In genomic region chr2:71290107-71290775, GRCm38 (mm10) we compare ENCODE assay signal across 10 mouse cellular contexts.
DNase-seq lines count a peak whose midpoint lies in the region; ATAC-seq lines count a peak whose summit lies in the region.
"Had no signal": no experiment of that assay in that cellular context is flagged by ENCODE, and none has a peak within 500 bp of the region (broad histone marks: within the 10 kb centered on the region; RNA-seq: fewer than 3 reads in every experiment).

No protein-coding gene starts in this region.

- 46% methylated on average over 6 of the region's 6 CpGs for WGBS in embryonic facial prominence, embryonic 14.5 days

- no peaks in the 10 kb centered on the region for H3K27me3 ChIP-seq in embryonic facial prominence, embryonic 14.5 days (replicated peaks; ENCODE audit: control insufficient read depth, insufficient read depth, low read length)
- H3K27me3 ChIP-seq: intestine, embryonic 15.5 days had no signal

- H3K4me2 ChIP-seq in embryonic facial prominence, embryonic 14.5 days (ENCODE audit: low read depth, low read length), result no peak overlapping the region
- H3K4me2 ChIP-seq: intestine, embryonic 15.5 days had no signal

- H3K36me3 ChIP-seq in embryonic facial prominence, embryonic 14.5 days (ENCODE audit: control insufficient read depth, insufficient read depth, low read length), result no peaks in the 10 kb centered on the region
- H3K36me3 ChIP-seq: intestine, embryonic 15.5 days had no signal

- H3K9ac ChIP-seq in embryonic facial prominence, embryonic 14.5 days (ENCODE audit: low read depth, low read length), result no peak overlapping the region
- H3K9ac ChIP-seq: intestine, embryonic 15.5 days had no signal

- peak; percentile 56 for DNase-seq in kidney, adult 11 months
- no peak for DNase-seq in kidney, postnatal 10 days
- peak; percentile 67 for DNase-seq in embryonic facial prominence, embryonic 14.5 days (ENCODE audit: low spot score)
- DNase-seq in layer of hippocampus, adult 9-11 months, result peak; percentile 63
- DNase-seq in right cerebral cortex, postnatal 36 days (ENCODE audit: low spot score in 2 of 2), result peak; percentile 15 to 30
- no peak for DNase-seq in adrenal gland, adult 18-20 months (ENCODE audit: low spot score in 2 of 2)
- no peak for DNase-seq in ovary, postnatal 36 days (ENCODE audit: low spot score)

- H3K9me3 ChIP-seq in embryonic facial prominence, embryonic 14.5 days (ENCODE audit: control insufficient read depth, low read length), result no peaks in the 10 kb centered on the region
- H3K9me3 ChIP-seq: intestine, embryonic 15.5 days had no signal

- ATAC-seq in embryonic facial prominence, embryonic 14.5 days (ENCODE audit: low read depth), result peak; percentile 57; the same call in 1 of the 2 replicates
- ATAC-seq in activated CD4-positive, CD25-positive, alpha-beta regulatory T cell, adult 4 months, result no peak
- ATAC-seq: intestine, embryonic 15.5 days had no signal

- H3K4me1 ChIP-seq in embryonic facial prominence, embryonic 14.5 days (ENCODE audit: control insufficient read depth, insufficient read depth, low read length), result peaks cover 5% of the 10 kb centered on the region
- H3K4me1 ChIP-seq: intestine, embryonic 15.5 days had no signal

- no peak overlapping the region for H3K27ac ChIP-seq in embryonic facial prominence, embryonic 14.5 days (replicated peaks; ENCODE audit: low read depth, low read length)
- H3K27ac ChIP-seq: intestine, embryonic 15.5 days; macrophage had no signal

- H3K4me3 ChIP-seq in embryonic facial prominence, embryonic 14.5 days (ENCODE audit: low read depth, low read length), result no peak overlapping the region
- H3K4me3 ChIP-seq: intestine, embryonic 15.5 days had no signal

Comparison
In these comparisons a context has a peak if more than half of its experiments do, and no peak if none do; other contexts are left out.
1. DNase-seq: peak in kidney, adult 11 months (single experiment), embryonic facial prominence, embryonic 14.5 days (single experiment), layer of hippocampus, adult 9-11 months (single experiment) and right cerebral cortex, postnatal 36 days (2 of 2); none in kidney, postnatal 10 days (single experiment), adrenal gland, adult 18-20 months (0 of 2) and ovary, postnatal 36 days (single experiment).